In the genomic region with DNA sequence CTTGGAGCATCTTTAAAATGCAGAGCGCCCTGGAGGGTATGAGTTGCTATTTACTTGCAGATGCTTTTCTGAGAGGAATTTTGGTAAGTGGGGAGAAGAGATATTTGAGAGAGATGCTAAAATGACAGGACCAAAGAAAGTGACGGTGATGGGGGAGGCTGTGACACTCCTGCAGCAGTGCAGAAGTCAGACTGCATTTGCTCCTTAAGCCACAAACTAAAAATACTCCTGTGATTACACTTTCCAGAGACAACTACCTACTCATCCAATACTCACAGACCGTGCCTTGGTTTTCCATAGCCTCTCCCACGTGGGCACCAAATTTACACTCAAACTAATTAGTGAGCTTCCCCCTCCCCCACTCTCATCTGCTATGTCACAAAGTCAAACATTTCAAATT, we compare ENCODE assay signal across 23 mouse cellular contexts. TPM values are rescaled to one million over a fixed set of nuclear protein-coding genes. Genes with fewer than 3 reads are reported as not detected.
DNase-seq lines count a peak whose midpoint lies in the region; TF ChIP-seq lines count a peak whose summit lies in the region.
"Had no signal": no experiment of that assay in that cellular context is flagged by ENCODE, and none has a peak within 500 bp of the region (broad histone marks: within the 10 kb centered on the region; RNA-seq: fewer than 3 reads in every experiment).

No protein-coding gene starts in this region.

- no peak for TF ChIP-seq CTCF in olfactory bulb, adult 2 months (IDR thresholded peaks at IDR 0.05; ENCODE audit: insufficient read depth, low read depth, low read length)

- H3K4me1 ChIP-seq in olfactory bulb, adult 2 months (ENCODE audit: control insufficient read depth, insufficient read depth, low read length): peaks cover 2% of the 10 kb centered on the region; the same call in 1 of the 2 replicates

- TF ChIP-seq POLR2A in olfactory bulb, adult 2 months (IDR thresholded peaks at IDR 0.05; ENCODE audit: insufficient read depth, low read depth, low read length): no peak

- 51% methylated on average over 4 of the region's 4 CpGs for WGBS in olfactory bulb, adult 2 months

- intact Hi-C loops in heart, postnatal 14 days (cut with DNase I): no loop called here

- no peak overlapping the region for H3K4me3 ChIP-seq in olfactory bulb, adult 2 months (ENCODE audit: insufficient read depth, low read depth, low read length)
- H3K4me3 ChIP-seq: embryonic facial prominence, embryonic 13.5 days; embryonic facial prominence, embryonic 15.5 days; erythroblast, embryonic 14.5 days; forebrain, embryonic 10.5 days; forebrain, embryonic 12.5 days had no signal

- peak overlapping the region; percentile 83; the same call in 1 of the 2 replicates for H3K27ac ChIP-seq in olfactory bulb, adult 2 months (ENCODE audit: insufficient read depth, low read depth, low read length)
- H3K27ac ChIP-seq: embryonic facial prominence, embryonic 13.5 days; embryonic facial prominence, embryonic 15.5 days; forebrain, embryonic 10.5 days; forebrain, embryonic 12.5 days had no signal

- peak; percentile 27 for DNase-seq in heart, adult 11 months
- no peak for DNase-seq in heart, postnatal 14 days
- DNase-seq in right cerebral cortex, adult 18-20 months: peak; percentile 4
- DNase-seq in right cerebral cortex, postnatal 25 days: no peak
- DNase-seq in adrenal gland, postnatal 4 days (ENCODE audit: low spot score in 2 of 2): no peak
- DNase-seq: adrenal gland, adult 2 months; adrenal gland, postnatal 10 days; adrenal gland, postnatal 25 days; cerebellum, adult 11 months; cerebellum, adult 18-20 months; cerebellum, adult 8-10 months; cerebellum, adult 9-11 months; cerebellum, postnatal 14 days; cerebellum, postnatal 36 days; embryo, embryonic 11 days had no signal

RNA-seq across cellular contexts. Expression of a gene that starts 2.7 kb away (rescaled TPM):
- total RNA-seq in heart, postnatal 14 days (2021): 1 to 10 TPM; 1.2 to 1.3 TPM
- polyA plus RNA-seq in olfactory bulb, adult 2 months (2012; ENCODE audit: insufficient read depth, insufficient read length, low replicate concordance, missing spikeins): not detected in 2 replicates
- total RNA-seq in adrenal gland, postnatal 4 days (2021): 1 to 10 TPM; 1.9 to 2.3 TPM
- total RNA-seq: adrenal gland, postnatal 25 days; common myeloid progenitor, adult 5-6 weeks; MEL had no signal
- polyA plus RNA-seq: adrenal gland, adult 2 months; erythroblast, embryonic 14.5 days had no signal

RNA-seq across cellular contexts. Expression of a gene that starts 37.5 kb away (rescaled TPM):
- 10 to 100 TPM; 20.0 to 21.0 TPM for total RNA-seq in heart, postnatal 14 days (2021)
- 278 TPM in 1 of 2 replicates, not detected in the other for polyA plus RNA-seq in olfactory bulb, adult 2 months (2012; ENCODE audit: insufficient read depth, insufficient read length, low replicate concordance, missing spikeins)
- 10 to 100 TPM; 35.3 to 45.4 TPM for total RNA-seq in adrenal gland, postnatal 4 days (2021)

Comparison
In these comparisons a context has a peak if more than half of its experiments do, and no peak if none do; other contexts are left out.
1. DNase-seq: peak in heart, adult 11 months (single experiment) and right cerebral cortex, adult 18-20 months (single experiment); none in heart, postnatal 14 days (0 of 2), right cerebral cortex, postnatal 25 days (single experiment) and adrenal gland, postnatal 4 days (0 of 2).